ENCODE assay signal across 10 mouse cellular contexts in genomic region chr7:37999691-38000090, GRCm38 (mm10). TPM values are rescaled to one million over a fixed set of nuclear protein-coding genes. Genes with fewer than 3 reads are reported as not detected.
DNase-seq lines count a peak whose midpoint lies in the region; ATAC-seq and TF ChIP-seq lines count a peak whose summit lies in the region.
"Had no signal": no experiment of that assay in that cellular context is flagged by ENCODE, and none has a peak within 500 bp of the region (broad histone marks: within the 10 kb centered on the region; RNA-seq: fewer than 3 reads in every experiment).

No protein-coding gene starts in this region.

- no peak for TF ChIP-seq EP300 in heart, adult 2 months (IDR thresholded peaks at IDR 0.05; ENCODE audit: insufficient read depth, low read depth, low read length)

- peak; percentile 59 for TF ChIP-seq CTCF in heart, adult 2 months (IDR thresholded peaks at IDR 0.05)

- H3K4me1 ChIP-seq in heart, adult 2 months (ENCODE audit: control insufficient read depth, insufficient read depth, low read length): no peaks in the 10 kb centered on the region
- H3K4me1 ChIP-seq in heart, embryonic 12.5 days (replicated peaks): peaks cover 6% of the 10 kb centered on the region; the same call in 1 of the 2 replicates
- no peaks in the 10 kb centered on the region for H3K4me1 ChIP-seq in midbrain, embryonic 11.5 days (ENCODE audit: control insufficient read depth, insufficient read depth, low read length)
- H3K4me1 ChIP-seq in midbrain, embryonic 16.5 days (ENCODE audit: control insufficient read depth, insufficient read depth, low read length): 0 out of 2 replicates have a peak, but pooled peaks cover 3% of the 10 kb centered on the region
- H3K4me1 ChIP-seq: embryonic facial prominence, embryonic 12.5 days had no signal

- 62% methylated on average over 2 of the region's 2 CpGs for WGBS in heart, adult 2 months
- 53% methylated on average over 2 of the region's 2 CpGs for WGBS in heart, embryonic 12.5 days
- WGBS in midbrain, embryonic 11.5 days: 59% methylated on average over 2 of the region's 2 CpGs
- 57% methylated on average over 2 of the region's 2 CpGs for WGBS in midbrain, embryonic 16.5 days

- no peaks in the 10 kb centered on the region for H3K9me3 ChIP-seq in heart, embryonic 12.5 days (replicated peaks)
- H3K9me3 ChIP-seq in midbrain, embryonic 11.5 days (ENCODE audit: control insufficient read depth, low read length): no peaks in the 10 kb centered on the region
- no peaks in the 10 kb centered on the region for H3K9me3 ChIP-seq in midbrain, embryonic 16.5 days (replicated peaks; ENCODE audit: control insufficient read depth, low read length, poor library complexity, severe bottlenecking)
- H3K9me3 ChIP-seq: embryonic facial prominence, embryonic 12.5 days had no signal

- no peak for DNase-seq in heart, adult 2 months
- DNase-seq in midbrain, embryonic 11.5 days (ENCODE audit: low spot score, missing footprints): peak; percentile 72
- DNase-seq in kidney, postnatal 36 days: peak; percentile 20 to 46
- DNase-seq in ovary, adult 18-20 months (ENCODE audit: low spot score): no peak
- no peak for DNase-seq in left cerebral cortex, adult 11 months (ENCODE audit: low spot score)
- no peak for DNase-seq in adrenal gland, adult 8-10 months
- DNase-seq: heart, adult 18-20 months had no signal

- no peak overlapping the region for H3K4me2 ChIP-seq in heart, embryonic 12.5 days
- H3K4me2 ChIP-seq in midbrain, embryonic 11.5 days: no peak overlapping the region
- no peak overlapping the region for H3K4me2 ChIP-seq in midbrain, embryonic 16.5 days (ENCODE audit: low read length)
- H3K4me2 ChIP-seq: embryonic facial prominence, embryonic 12.5 days had no signal

- H3K79me2 ChIP-seq in heart, adult 2 months (replicated peaks; ENCODE audit: control insufficient read depth, insufficient read depth, low read length): peaks cover 5% of the 10 kb centered on the region; the same call in 1 of the 2 replicates

- H3K27ac ChIP-seq in heart, adult 2 months: no peak overlapping the region
- no peak overlapping the region for H3K27ac ChIP-seq in heart, embryonic 12.5 days (ENCODE audit: poor library complexity, severe bottlenecking)
- no peak overlapping the region for H3K27ac ChIP-seq in midbrain, embryonic 11.5 days (ENCODE audit: low read depth, low read length)
- no peak overlapping the region for H3K27ac ChIP-seq in midbrain, embryonic 16.5 days (ENCODE audit: low read length)
- H3K27ac ChIP-seq: embryonic facial prominence, embryonic 12.5 days had no signal

- H3K4me3 ChIP-seq in heart, adult 2 months: no peak overlapping the region
- no peak overlapping the region for H3K4me3 ChIP-seq in heart, embryonic 12.5 days
- no peak overlapping the region for H3K4me3 ChIP-seq in midbrain, embryonic 11.5 days (ENCODE audit: low read depth, low read length)
- no peak overlapping the region for H3K4me3 ChIP-seq in midbrain, embryonic 16.5 days (ENCODE audit: low read depth, low read length)
- H3K4me3 ChIP-seq: embryonic facial prominence, embryonic 12.5 days had no signal

- ATAC-seq in heart, embryonic 12.5 days (ENCODE audit: insufficient number of reproducible peaks, low FRiP score): no peak
- ATAC-seq in midbrain, embryonic 11.5 days (ENCODE audit: low FRiP score): no peak
- ATAC-seq in midbrain, embryonic 16.5 days: no peak

- no peaks in the 10 kb centered on the region for H3K27me3 ChIP-seq in heart, adult 2 months (ENCODE audit: control insufficient read depth, insufficient read depth, low read length)
- H3K27me3 ChIP-seq in heart, embryonic 12.5 days (replicated peaks): no peaks in the 10 kb centered on the region
- no peaks in the 10 kb centered on the region for H3K27me3 ChIP-seq in midbrain, embryonic 11.5 days (ENCODE audit: control insufficient read depth, insufficient read depth, low read length)
- no peaks in the 10 kb centered on the region for H3K27me3 ChIP-seq in midbrain, embryonic 16.5 days (ENCODE audit: control insufficient read depth, insufficient read depth, low read depth, low read length)
- H3K27me3 ChIP-seq: embryonic facial prominence, embryonic 12.5 days had no signal

- H3K9ac ChIP-seq in heart, adult 2 months (ENCODE audit: low read depth, low read length): no peak overlapping the region
- H3K9ac ChIP-seq in heart, embryonic 12.5 days: no peak overlapping the region
- H3K9ac ChIP-seq in midbrain, embryonic 11.5 days (ENCODE audit: low read length): no peak overlapping the region
- no peak overlapping the region for H3K9ac ChIP-seq in midbrain, embryonic 16.5 days (ENCODE audit: low read depth, low read length)
- H3K9ac ChIP-seq: embryonic facial prominence, embryonic 12.5 days had no signal

- intact Hi-C loops in heart, adult 2 months (cut with DNase I): no loop called here

- no peak for TF ChIP-seq POLR2A in heart, adult 2 months (IDR thresholded peaks at IDR 0.05; ENCODE audit: insufficient read depth, low read depth, low read length)

- H3K36me3 ChIP-seq in heart, adult 2 months (ENCODE audit: control insufficient read depth, insufficient read depth, low read length): no peaks in the 10 kb centered on the region
- H3K36me3 ChIP-seq in heart, embryonic 12.5 days: no peaks in the 10 kb centered on the region
- H3K36me3 ChIP-seq in midbrain, embryonic 11.5 days (ENCODE audit: control insufficient read depth, insufficient read depth, low read length): no peaks in the 10 kb centered on the region
- H3K36me3 ChIP-seq in midbrain, embryonic 16.5 days (ENCODE audit: control insufficient read depth, insufficient read depth, low read length): no peaks in the 10 kb centered on the region
- H3K36me3 ChIP-seq: embryonic facial prominence, embryonic 12.5 days had no signal

RNA-seq across cellular contexts. Expression of gene Uri1, which starts 23.7 kb away (rescaled TPM):
- 10 to 100 TPM; 15.1 to 19.9 TPM for total RNA-seq in heart, adult 2 months (2021)
- 5.8 and 13.2 TPM in 2 replicates for polyA plus RNA-seq in heart, adult 2 months (2012; rRNA removed)
- polyA plus RNA-seq in heart, embryonic 12.5 days (2016; fragmentation: Nextera tagmentation; extraction: Ambion mirVana): 43.5 and 44.2 TPM in 2 replicates
- 47.9 and 50.6 TPM in 2 replicates for polyA plus RNA-seq in midbrain, embryonic 11.5 days (2014; fragmentation: Nextera tagmentation; extraction: Ambion mirVana)
- 33.3 TPM in 2 replicates for polyA plus RNA-seq in midbrain, embryonic 16.5 days (2015; fragmentation: Nextera tagmentation; extraction: Ambion mirVana)
- 10 to 100 TPM; 45.6 to 62.5 (median 52.0) TPM for total RNA-seq in adrenal gland, adult 8-10 months (2022)

Comparison
In these comparisons a context has a peak if more than half of its experiments do, and no peak if none do; other contexts are left out.
1. DNase-seq: peak in midbrain, embryonic 11.5 days (single experiment) and kidney, postnatal 36 days (2 of 2); none in heart, adult 2 months (0 of 2), ovary, adult 18-20 months (single experiment), left cerebral cortex, adult 11 months (single experiment) and adrenal gland, adult 8-10 months (single experiment).